Mouse (Mus musculus) midbrain, postnatal 0 days (tissue): ENCODE data around the gene Gm5089. TPM values are rescaled to one million over a fixed set of nuclear protein-coding genes. Genes with fewer than 3 reads are reported as not detected.

Source experiments
- ATAC-seq: fragments of 200-750 bp; cut with Nextera tagmentation; 2 replicates; pipeline ENCODE4 v1.8.0; 2017; ENCODE audit warnings: moderate number of reproducible peaks, mild to moderate bottlenecking, moderate TSS enrichment, moderate library complexity; ENCODE audit not compliant: low FRiP score
- DNase-seq: peaks from one replicate; pipeline ENCODE4 v3.0.0-alpha.2; 2015; ENCODE audit warnings: low spot score
- H3K27ac ChIP-seq: fragments of 300-500 bp; sonication (generic); 2 replicates; pipeline ENCODE4 v1.5.1; 2014; ENCODE audit warnings: low read depth, mild to moderate bottlenecking, low read length, mixed read lengths
- H3K27me3 ChIP-seq: fragments of 300-500 bp; sonication (generic); 2 replicates; pipeline ENCODE4 v1.6.1; 2014; ENCODE audit warnings: low read length, control low read depth, mixed read lengths; ENCODE audit not compliant: insufficient read depth
- H3K36me3 ChIP-seq: fragments of 300-500 bp; sonication (generic); 2 replicates; pipeline ENCODE4 v1.6.1; 2014; ENCODE audit warnings: low read length, control low read depth, mixed read lengths; ENCODE audit not compliant: insufficient read depth
- H3K4me1 ChIP-seq: fragments of 300-500 bp; sonication (generic); 2 replicates; pipeline ENCODE4 v1.6.1; 2014; ENCODE audit warnings: mild to moderate bottlenecking, control low read depth, antibody characterized with exemption, low read length, mixed read lengths; ENCODE audit not compliant: insufficient read depth
- H3K4me2 ChIP-seq: fragments of 300-500 bp; sonication (generic); 2 replicates; pipeline ENCODE4 v1.6.1; 2014; ENCODE audit warnings: low read depth, mild to moderate bottlenecking, low read length, mixed read lengths; ENCODE audit not compliant: poor library complexity, severe bottlenecking
- H3K4me3 ChIP-seq: fragments of 300-500 bp; sonication (generic); 2 replicates; pipeline ENCODE4 v1.5.1; 2014; ENCODE audit warnings: low read depth, mild to moderate bottlenecking, low read length, moderate library complexity
- H3K9ac ChIP-seq: fragments of 300-500 bp; sonication (generic); replicated peaks from 2 replicates; pipeline ENCODE4 v1.6.1; 2014; ENCODE audit warnings: mild to moderate bottlenecking, low read length, moderate library complexity, mixed read lengths; ENCODE audit not compliant: poor library complexity, severe bottlenecking
- H3K9me3 ChIP-seq: fragments of 300-500 bp; sonication (generic); 2 replicates; pipeline ENCODE4 v1.6.1; 2016; ENCODE audit warnings: low read length, control low read depth
- CTCF ChIP-seq: IDR thresholded peaks from 2 replicates; pipeline ENCODE4 v1.5.1; 2016; ENCODE audit warnings: antibody characterized with exemption, mild to moderate bottlenecking
- WGBS: fragments of 180-500 bp; shearing (Covaris S2); extraction: QIAGEN DNeasy Blood & Tissue Kit; methylation state at CpG from one replicate; pipeline ENCODE4 v1.1.7; 2014; 5-methylcytosine and 5-hydroxymethylcytosine counted together
- polyA plus RNA-seq: library from polyadenylated mRNA; unstranded; fragments of >200 nt; fragmentation: Nextera tagmentation; extraction: Ambion mirVana; gene quantifications from 2 replicates; pipeline ENCODE4 v1.2.1, GENCODE M21; 2015
- total RNA-seq: library from RNA; depleted of rRNA; stranded (reverse); fragments of >200 nt; gene quantifications from 2 replicates; pipeline ENCODE4 v1.2.3, GENCODE M21; 2014

Gene Gm5089
- total and polyA plus RNA-seq, 2 experiments from 2014 or later = 1.9 TPM; not detected in 1

DNA sequence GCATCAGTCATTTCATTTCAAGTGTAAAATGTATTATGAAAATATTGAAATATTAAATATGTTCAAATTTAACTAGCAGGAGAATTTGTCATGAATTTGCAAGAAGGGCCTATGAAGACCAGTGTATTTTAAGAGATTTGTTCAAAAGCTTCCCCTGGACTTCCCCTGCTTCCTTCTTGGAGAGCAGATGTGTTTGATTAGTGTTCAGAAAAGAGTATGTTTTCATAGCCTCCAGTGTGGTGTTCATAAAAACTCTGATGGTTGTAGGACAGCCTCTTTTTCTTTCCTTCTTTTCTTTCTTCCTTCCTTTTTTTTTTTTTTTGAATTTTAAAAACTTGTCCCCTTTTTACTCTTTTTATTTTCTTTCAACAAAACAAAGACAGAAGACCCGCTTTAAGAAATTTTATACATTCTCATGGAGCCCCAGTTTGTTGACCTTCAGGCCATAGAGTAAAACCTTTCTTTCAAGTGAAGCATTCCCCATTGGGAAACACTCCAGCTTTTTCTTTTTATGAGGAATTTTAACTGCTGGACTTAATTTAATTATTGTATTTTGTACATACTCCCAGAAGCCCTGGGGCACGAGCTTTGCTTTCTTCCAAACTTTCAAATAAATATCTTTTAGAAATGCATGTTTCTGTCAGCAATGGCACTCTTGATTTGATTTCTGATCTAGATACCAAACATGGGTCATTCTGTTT is 37.9 kb downstream of the Gm5089 start:
- H3K9me3 ChIP-seq = no peaks in the 10 kb centered on the region
- H3K4me3 ChIP-seq = no peak overlapping the region
- no peak for ATAC-seq
- no peaks in the 10 kb centered on the region for H3K4me1 ChIP-seq
- H3K9ac ChIP-seq = no peak overlapping the region
- H3K4me2 ChIP-seq = no peak overlapping the region
- peaks cover 20% of the 10 kb centered on the region for H3K27me3 ChIP-seq
- WGBS = 76% methylated on average over 2 of the region's 2 CpGs
- H3K27ac ChIP-seq = no peak overlapping the region
- DNase-seq = no peak
- no peaks in the 10 kb centered on the region for H3K36me3 ChIP-seq
- no peak for TF ChIP-seq CTCF

- DNase-seq (no peak), ATAC-seq (peak; percentile 52)
- H3K4me3 ChIP-seq = peak overlapping the region; percentile 25
- H3K4me2 ChIP-seq = peak overlapping the region; percentile 54
- H3K9me3 ChIP-seq = no peaks in the 10 kb centered on the region
- no peak for TF ChIP-seq CTCF
- peaks cover 5% of the 10 kb centered on the region; the same call in 1 of the 2 replicates for H3K4me1 ChIP-seq
- 3% methylated on average over 58 of the region's 58 CpGs for WGBS
- peak overlapping the region; percentile 29; the same call in 1 of the 2 replicates for H3K9ac ChIP-seq
- H3K27me3 ChIP-seq = peaks cover 68% of the 10 kb centered on the region
- no peaks in the 10 kb centered on the region for H3K36me3 ChIP-seq
- H3K27ac ChIP-seq = no peak overlapping the region
Observed at GRCm38 (mm10) chr14:122406541-122407219, 44.2 kb downstream of the Gm5089 start.

GRCm38 (mm10) chr14:122405897-122406540 is 44.9 kb downstream of the Gm5089 start:
- Histone ChIP-seq H3K27me3 (peaks cover 71% of the 10 kb centered on the region), H3K27ac (no peak overlapping the region), H3K4me3 (peak overlapping the region; percentile 25; the same call in 1 of the 2 replicates), H3K36me3 (no peaks in the 10 kb centered on the region), H3K9me3 (no peaks in the 10 kb centered on the region), H3K4me2 (peak overlapping the region; percentile 54), H3K4me1 (peaks cover 5% of the 10 kb centered on the region; the same call in 1 of the 2 replicates), H3K9ac (0 out of 2 replicates have a peak overlapping the region, but pooled peaks have one; percentile 29)
- 5% methylated on average over 18 of the region's 18 CpGs for WGBS
- DNase-seq (no peak), ATAC-seq (no peak)
- no peak; the same call in 1 of the 2 replicates for TF ChIP-seq CTCF

- no peak overlapping the region for H3K27ac ChIP-seq
- H3K9me3 ChIP-seq = no peaks in the 10 kb centered on the region
- H3K36me3 ChIP-seq = no peaks in the 10 kb centered on the region
- ATAC-seq = no peak
- H3K4me1 ChIP-seq = peaks cover 5% of the 10 kb centered on the region; the same call in 1 of the 2 replicates
- WGBS = 23% methylated on average over 12 of the region's 12 CpGs
- TF ChIP-seq CTCF = no peak
- no peak overlapping the region for H3K4me2 ChIP-seq
- H3K27me3 ChIP-seq = peaks cover 70% of the 10 kb centered on the region
- DNase-seq = no peak
- no peak overlapping the region for H3K4me3 ChIP-seq
- no peak overlapping the region for H3K9ac ChIP-seq
Observed at GRCm38 (mm10) chr14:122405236-122405635, 45.7 kb downstream of the Gm5089 start.

GRCm38 (mm10) chr14:122404596-122405154 is 46.2 kb downstream of the Gm5089 start:
- H3K27me3 ChIP-seq = peaks cover 64% of the 10 kb centered on the region
- no peak overlapping the region for H3K4me2 ChIP-seq

More at GRCm38 (mm10) chr14:122404596-122405154, 46.2 kb downstream of the Gm5089 start:
- no peak overlapping the region for H3K4me3 ChIP-seq
- no peak for DNase-seq
- peaks cover 5% of the 10 kb centered on the region; the same call in 1 of the 2 replicates for H3K4me1 ChIP-seq
- H3K9ac ChIP-seq = no peak overlapping the region
- no peaks in the 10 kb centered on the region for H3K36me3 ChIP-seq
- 52% methylated on average over 7 of the region's 7 CpGs for WGBS
- no peak for ATAC-seq
- H3K27ac ChIP-seq = no peak overlapping the region
- no peaks in the 10 kb centered on the region for H3K9me3 ChIP-seq
- no peak for TF ChIP-seq CTCF
